Mouse (Mus musculus) right cerebral cortex, postnatal 10 days (tissue): ENCODE data around the gene Ppm1k.
"Not testable (repeated sequence)": the region's sequence is repeated elsewhere in the genome, so short reads cannot be mapped to it uniquely, and the experiment has no call there.

ENCODE experiments used
- DNase-seq, 2 experiments: peaks; one replicate each; pipeline ENCODE4 v3.0.0; 2021; ENCODE audit warnings: low spot score in 2 of 2

The Ppm1k gene

DNA sequence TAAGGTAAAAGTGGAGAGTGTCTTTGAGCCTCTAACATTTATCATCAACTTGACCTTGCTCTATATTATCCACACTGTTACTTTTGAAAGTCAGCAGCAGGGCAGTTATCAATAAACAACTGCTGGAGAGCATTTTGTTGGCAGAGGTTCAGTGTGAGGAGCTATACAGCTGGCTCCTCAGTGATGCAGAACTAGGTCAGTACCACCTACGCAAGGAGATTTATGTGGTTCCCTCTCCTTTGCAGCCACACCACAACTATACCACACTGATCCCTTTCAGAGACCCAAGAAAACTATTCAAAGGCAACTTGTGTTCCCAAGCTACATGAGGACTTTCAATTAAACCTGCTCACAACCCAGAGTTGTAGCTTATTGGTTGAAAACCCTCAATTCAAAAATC, 3.8 kb downstream of the Ppm1k start:
- DNase-seq: no peak

DNA sequence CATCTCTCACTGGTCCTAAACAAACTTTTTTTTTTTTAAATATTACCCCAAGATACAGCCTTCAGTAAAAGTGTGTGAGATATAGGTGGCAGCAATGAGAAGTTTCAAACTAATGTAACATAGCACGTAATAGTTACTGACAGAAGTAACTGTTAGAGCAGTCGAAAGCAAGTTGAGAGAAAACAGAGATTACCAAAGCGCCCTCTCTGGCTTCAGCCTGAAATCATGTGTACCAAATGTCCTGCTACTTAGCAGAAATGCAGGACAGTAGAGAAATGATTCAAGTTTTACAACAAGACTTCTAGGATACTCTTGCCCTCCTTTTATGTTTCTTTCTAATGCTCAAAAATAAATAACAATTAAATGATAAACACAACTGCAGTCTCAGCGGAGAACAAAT, 4.3 kb downstream of the Ppm1k start:
- no peak for DNase-seq

DNA sequence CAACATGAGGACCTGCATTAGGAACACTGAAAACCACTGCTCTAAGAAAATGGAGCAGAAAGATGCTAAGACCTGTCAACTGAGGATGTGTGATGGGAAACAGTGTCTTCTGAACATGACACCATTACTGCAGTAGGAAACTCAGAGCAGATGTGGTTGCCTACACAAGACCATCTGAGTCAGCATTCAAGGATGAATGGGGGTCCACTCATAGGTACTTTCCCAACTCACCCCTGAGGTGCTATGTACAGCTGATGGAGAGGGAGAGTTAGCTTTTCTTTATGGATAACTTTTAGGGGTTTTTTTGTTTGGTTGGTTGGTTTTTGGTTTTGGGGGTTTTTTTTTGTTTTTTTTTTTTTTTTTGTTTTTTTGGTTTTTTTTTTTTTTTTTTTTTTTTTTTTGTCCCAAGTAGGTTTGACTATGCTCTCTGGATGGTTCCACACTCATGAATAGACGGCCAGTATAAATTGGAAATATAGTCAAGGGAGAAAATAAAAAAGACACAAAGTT, 5.9 kb downstream of the Ppm1k start:
- DNase-seq: no peak

DNA sequence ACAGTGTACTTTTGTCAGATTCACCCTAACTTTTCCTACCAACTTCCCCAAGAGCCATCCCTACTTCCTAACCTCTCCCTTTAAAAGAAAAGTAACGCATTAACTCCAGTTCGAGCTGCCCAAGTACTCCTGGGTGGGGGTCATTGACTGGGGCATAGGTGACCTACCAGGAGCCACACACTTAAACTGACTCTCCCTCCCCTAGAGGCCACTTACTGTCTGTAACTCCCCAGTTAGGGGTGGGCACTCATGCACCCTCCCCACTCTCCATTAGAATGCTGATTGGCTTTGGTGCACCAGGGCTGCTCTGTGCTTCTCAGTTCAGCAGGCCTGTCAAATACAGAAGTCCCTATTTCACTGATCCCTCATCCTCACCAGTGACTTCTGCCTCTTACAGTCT, 8.3 kb downstream of the Ppm1k start:
- DNase-seq: no peak

DNA sequence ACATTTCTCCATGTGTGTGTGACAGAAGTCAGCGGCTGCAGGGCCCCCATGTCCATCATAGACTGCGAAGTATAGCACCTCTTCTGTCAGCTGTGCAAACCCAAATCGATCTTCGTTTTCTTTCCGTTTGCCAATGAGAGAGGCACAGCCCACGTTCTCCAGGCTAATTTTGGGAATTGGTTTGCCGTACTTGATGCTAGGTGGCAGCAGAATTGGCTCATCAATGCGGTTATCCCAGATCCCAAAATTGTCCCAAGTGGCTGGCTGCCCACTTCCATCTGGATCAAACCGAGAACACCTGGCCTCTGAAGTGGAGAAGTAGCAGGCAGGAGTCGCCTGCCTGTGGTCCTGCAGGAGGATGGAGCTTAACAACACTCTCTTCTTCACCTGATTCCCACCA, 10.5 kb downstream of the Ppm1k start:
- peak; percentile 38 to 47 for DNase-seq

DNA sequence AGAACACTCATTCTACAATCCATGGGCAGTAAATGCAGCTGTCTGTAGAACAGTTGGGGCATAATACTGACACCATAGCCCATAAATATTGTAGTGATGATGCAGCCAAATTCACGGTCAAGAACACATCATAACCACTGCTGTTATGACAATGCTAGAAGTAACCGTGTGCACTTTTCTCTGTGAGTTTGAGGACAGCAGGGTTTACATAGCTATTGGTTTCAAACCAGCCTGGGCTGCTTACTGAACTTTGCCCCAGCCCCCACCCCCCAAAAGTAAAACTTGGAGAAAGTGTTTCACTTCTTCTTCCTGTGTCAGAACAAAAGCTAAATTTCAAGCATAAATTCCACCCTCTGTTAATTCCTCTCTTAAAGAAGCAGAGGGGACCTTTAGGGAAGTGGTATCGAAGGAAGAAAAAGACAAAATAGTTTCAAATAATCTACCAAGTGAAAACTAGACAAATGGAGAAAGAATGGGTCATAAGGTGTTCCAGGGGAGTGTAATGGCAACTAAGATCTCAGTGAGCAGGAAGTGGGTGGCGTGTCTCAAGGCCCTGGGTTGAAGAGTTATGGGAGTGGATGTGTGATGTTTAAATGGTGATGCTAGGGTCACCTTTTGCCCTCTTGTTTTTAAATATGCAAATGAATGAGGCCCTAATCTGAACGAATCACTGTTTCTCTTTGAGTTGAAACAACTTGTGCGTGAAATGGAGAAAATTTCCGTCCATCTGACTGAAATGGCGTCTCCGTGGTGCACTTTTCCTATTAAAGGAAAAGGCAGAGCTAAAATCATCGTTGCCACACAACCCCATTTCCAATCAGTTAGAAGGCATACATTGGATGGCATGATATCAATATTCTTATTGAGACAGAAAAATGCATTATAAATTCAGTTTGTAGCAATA, 14.3 kb downstream of the Ppm1k start:
- no peak for DNase-seq

DNA sequence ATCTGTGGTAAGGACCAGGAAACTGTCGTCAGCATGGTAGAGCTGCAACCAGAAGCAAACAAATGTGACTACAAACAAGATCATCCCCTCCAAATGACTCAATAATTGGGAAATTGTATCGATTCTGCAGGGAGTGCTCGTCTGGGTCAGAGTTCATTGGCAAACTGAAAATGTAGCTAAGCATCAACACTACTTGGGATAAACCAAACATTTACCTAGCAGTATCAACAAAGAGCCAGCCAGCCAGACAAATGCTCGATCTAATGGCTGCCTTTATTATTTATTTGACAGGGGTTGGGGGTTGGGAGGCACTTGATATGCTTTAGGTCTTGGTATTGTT, 21.3 kb downstream of the Ppm1k start:
- no peak for DNase-seq

DNA sequence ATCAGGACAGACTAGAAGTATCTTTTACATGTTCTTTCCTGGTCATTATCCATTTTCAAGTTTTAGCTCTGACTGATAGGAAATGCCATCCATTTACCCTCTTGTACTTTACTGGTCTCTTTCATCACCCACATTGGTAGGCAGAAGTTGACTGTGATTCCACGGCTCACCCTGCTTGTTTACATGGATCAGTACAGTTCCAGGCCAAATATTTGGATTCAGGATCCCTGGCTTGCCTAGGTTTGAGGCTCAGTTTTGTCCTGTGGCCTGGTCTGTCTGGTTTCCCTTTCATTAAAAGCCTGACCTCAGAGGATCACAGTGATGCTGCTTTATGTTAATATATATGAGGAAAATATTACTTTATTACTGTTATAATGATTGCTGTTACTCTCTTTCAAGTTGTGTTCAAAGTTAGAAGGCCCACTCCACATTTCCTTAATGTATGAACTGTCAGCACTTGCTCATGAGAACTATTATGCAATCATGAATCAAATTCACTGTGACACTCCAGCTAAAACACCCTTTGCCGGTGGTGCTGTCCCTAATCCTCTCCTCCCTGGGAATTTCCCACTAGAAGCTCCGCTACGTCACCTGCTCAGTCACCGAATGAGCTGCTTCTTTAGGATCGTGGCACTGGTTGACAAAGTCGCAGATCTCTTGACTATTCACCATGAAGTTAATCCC, 21.8 kb downstream of the Ppm1k start:
- no peak for DNase-seq

DNA sequence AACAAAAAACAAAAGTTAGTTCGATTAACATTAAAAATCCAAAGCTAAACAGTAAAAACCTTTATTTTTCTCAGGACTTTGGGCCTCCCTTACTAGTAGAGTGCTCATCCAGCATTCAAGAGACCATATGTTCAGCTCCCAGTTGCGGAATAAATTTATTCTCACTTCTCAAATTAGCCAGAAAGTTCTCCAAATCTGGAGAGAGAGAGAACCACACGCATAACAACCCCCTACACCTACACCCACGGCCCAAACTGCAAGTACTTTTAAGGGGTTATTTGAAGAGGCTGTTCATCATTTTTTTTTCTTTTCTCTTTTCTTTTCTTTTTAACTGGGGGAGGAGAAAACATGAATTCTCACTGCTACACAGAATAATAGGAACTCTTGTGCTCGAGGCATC, 23.4 kb downstream of the Ppm1k start:
- DNase-seq: peak; percentile 56 to 67

DNA sequence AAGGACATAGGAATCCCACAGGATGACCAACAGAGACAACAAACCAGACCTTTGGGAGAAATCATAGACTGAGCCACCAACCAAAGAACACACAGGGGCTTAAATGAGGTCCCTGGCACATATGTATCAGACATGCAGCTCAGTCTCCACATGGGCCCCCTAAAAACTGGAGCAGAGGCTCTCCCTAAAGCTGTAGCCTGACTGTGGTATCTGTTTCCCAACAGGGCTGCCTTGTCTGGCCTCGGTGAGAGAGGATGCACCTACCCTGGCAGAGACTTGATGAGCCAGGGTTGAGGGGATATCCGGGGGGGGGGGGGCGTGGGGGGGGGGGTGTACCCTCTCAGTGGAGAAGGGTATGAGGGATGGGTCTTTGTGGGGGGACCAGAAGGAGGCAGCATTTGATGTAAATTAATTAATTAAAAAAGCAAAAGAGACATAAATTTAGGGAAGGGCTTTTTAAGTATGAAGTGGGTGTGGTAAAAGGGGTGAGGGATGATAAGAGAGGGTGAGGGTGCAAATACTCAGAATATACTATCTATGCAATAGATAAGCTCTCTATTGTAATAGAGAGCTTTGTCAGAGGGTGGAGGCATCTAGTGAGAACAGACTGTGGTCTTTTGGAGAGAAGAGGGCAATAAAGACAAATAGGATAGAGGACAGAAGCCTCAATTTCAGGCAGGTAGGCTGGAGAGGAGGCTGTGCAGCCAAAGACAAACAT, 31.4 kb downstream of the Ppm1k start:
- no peak for DNase-seq

DNA sequence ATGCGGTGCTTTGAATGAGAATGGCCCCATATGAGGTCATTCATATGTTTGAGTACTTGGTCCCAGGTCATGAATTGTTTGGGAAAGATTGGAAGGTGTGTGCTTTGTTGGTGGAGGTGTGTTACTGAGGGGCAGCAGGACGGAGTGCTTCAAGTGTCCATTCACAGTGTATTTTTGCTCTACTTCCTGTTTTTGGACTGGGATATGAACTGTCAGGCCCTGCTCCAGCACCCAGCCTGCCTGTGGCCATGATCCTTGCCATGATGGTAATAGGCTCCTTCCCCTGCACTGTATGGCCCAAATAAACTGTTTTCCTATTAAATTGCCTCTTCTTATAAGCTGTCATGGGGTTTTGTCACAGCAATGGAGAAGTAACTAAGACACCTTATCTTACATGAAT, 36.1 kb downstream of the Ppm1k start:
- DNase-seq: no peak

DNA sequence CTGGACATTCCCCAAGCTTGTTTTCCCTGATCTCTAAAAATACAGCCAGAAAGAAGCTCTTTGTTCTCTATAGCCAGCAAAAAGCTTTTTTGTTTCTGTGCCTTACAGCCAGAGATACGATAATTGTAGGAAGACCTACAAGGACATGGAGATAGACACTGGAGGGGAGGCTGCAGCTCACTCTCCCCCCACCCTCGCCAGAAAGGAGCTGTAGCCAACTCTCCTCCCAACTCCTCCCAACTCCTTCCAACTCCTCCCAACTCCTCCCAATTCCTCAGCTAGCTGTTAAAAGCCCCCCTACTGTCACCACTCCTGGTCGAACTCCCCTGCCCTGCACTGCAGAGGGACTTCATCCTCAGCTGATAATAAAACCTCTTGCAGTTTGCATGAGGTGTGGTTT, 67.1 kb downstream of the Ppm1k start:
- DNase-seq: not testable (repeated sequence)
